Mouse (Mus musculus) heart, embryonic 12.5 days (tissue): ENCODE results near the gene Fam120a. TPM values are rescaled to one million over a fixed set of nuclear protein-coding genes. Genes with fewer than 3 reads are reported as not detected.

Experiments
- ATAC-seq: fragments of 200-750 bp; cut with Nextera tagmentation; 2 replicates; pipeline ENCODE4 v1.8.0; 2017; ENCODE audit warnings: moderate TSS enrichment, moderate library complexity; ENCODE audit not compliant: insufficient number of reproducible peaks, low FRiP score
- H3K27ac ChIP-seq: fragments of 300-500 bp; sonication (generic); 2 replicates; pipeline ENCODE4 v1.5.1; 2016; ENCODE audit warnings: mild to moderate bottlenecking, moderate library complexity; ENCODE audit not compliant: poor library complexity, severe bottlenecking
- H3K27me3 ChIP-seq: fragments of 300-500 bp; sonication (generic); replicated peaks from 2 replicates; pipeline ENCODE4 v1.6.1; 2016; ENCODE audit warnings: mild to moderate bottlenecking, moderate library complexity
- H3K36me3 ChIP-seq: fragments of 300-500 bp; sonication (generic); 2 replicates; pipeline ENCODE4 v1.6.1; 2016; ENCODE audit warnings: mild to moderate bottlenecking, moderate library complexity
- H3K4me1 ChIP-seq: fragments of 300-500 bp; sonication (generic); replicated peaks from 2 replicates; pipeline ENCODE4 v1.6.1; 2016; ENCODE audit warnings: mild to moderate bottlenecking
- H3K4me2 ChIP-seq: fragments of 300-500 bp; sonication (generic); 2 replicates; pipeline ENCODE4 v1.6.1; 2016; ENCODE audit warnings: mild to moderate bottlenecking, moderate library complexity
- H3K4me3 ChIP-seq: fragments of 300-500 bp; sonication (generic); 2 replicates; pipeline ENCODE4 v1.5.1; 2016; ENCODE audit warnings: mild to moderate bottlenecking
- H3K9ac ChIP-seq: fragments of 300-500 bp; sonication (generic); 2 replicates; pipeline ENCODE4 v1.6.1; 2016; ENCODE audit warnings: mild to moderate bottlenecking, moderate library complexity
- H3K9me3 ChIP-seq: fragments of 300-500 bp; sonication (generic); replicated peaks from 2 replicates; pipeline ENCODE4 v1.6.1; 2016; ENCODE audit warnings: mild to moderate bottlenecking, moderate library complexity
- WGBS: fragments of 180-500 bp; shearing (Covaris S2); methylation state at CpG from one replicate; pipeline ENCODE4 v1.1.7; 2016; 5-methylcytosine and 5-hydroxymethylcytosine counted together
- polyA plus RNA-seq: library from polyadenylated mRNA; unstranded; fragments of >200 nt; fragmentation: Nextera tagmentation; extraction: Ambion mirVana; gene quantifications from 2 replicates; pipeline ENCODE4 v1.2.1, GENCODE M21; 2016

The Fam120a gene
- polyA plus RNA-seq: 20.7 and 23.5 TPM in 2 replicates

DNA sequence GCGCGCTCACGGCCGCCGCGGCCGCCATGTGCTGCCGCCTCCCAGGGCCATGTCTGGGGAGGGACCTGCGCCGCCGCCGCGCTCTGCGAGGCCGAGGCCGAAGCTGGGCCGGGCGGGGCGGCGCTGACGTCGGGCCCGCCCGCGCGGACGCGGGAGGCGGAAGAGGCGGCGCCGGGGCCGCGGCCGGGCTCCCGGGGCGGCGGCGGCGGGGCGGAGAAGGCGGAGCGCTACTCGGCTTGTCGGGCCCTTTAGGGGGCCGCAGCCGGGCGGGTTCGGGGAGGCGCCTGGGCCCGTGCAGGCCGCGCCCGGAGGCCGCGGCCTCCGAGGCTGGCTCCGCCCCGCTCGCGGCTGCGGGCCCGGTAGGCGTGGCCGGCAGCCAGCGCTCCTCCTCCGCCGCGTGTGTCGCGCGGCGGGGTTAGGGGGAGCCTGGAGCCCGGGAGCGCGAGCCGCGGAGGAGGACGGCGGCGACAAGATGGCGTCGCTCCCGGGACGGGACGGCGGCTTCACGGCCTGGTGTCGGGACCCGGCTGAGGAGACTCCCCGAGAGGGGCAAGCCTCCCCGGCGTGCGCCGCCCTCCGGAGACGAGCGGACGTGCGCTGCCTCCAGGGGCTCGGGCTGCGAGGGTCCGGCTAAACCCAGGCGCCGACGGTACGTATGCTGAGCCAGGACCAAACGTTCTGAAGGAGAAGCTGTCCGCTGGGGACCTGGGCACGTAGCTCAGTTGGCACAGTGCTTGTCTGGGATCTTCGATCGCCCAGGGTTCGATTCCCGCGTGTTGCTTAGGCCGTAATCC is at the start of gene Fam120a:
Gene Fam120a, minus strand, starts transcription at position 62 of the 794 bp plus-strand sequence.
- peak within 1 kb of the TSS; percentile 98 for H3K27ac ChIP-seq
- peaks cover 37% of the 10 kb centered on the region for H3K4me1 ChIP-seq
- H3K36me3 ChIP-seq: peaks cover 13% of the 10 kb centered on the region; the same call in 1 of the 2 replicates
- H3K9ac ChIP-seq: peak within 1 kb of the TSS; percentile 91
- no peaks in the 10 kb centered on the region for H3K9me3 ChIP-seq
- H3K4me2 ChIP-seq: peak within 1 kb of the TSS; percentile 87
- H3K27me3 ChIP-seq: no peaks in the 10 kb centered on the region
- ATAC-seq: peak; percentile 92
- H3K4me3 ChIP-seq: peak within 1 kb of the TSS; percentile 91
- WGBS: 1% methylated on average over 112 of the region's 116 CpGs

DNA sequence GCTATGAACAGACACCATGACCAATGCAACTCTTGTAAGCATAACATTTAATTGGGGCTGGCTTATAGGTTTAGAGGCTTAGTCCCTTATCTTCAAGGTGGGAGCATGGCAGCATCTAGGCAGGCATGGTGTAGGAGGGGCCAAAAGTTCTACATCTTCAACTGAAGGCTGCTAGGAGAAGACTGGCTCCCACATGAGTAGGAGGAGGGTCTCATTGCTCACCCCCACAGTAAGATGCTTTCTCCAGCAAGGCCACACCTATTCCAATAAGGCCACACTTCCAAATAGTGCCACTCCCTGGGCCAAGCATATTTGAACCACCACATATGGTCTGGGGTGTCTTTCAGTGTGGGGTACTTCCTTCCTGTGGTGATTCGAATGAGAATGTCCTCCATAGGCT is 49.6 kb upstream of the Fam120a start:
- Histone ChIP-seq H3K9me3 (peaks cover 9% of the 10 kb centered on the region), H3K4me3 (no peak overlapping the region), H3K27me3 (no peaks in the 10 kb centered on the region), H3K4me2 (no peak overlapping the region), H3K36me3 (no peaks in the 10 kb centered on the region), H3K27ac (no peak overlapping the region), H3K4me1 (peaks cover 21% of the 10 kb centered on the region), H3K9ac (no peak overlapping the region)
- 92% methylated on average over 1 of the region's 1 CpGs for WGBS
- ATAC-seq: no peak

DNA sequence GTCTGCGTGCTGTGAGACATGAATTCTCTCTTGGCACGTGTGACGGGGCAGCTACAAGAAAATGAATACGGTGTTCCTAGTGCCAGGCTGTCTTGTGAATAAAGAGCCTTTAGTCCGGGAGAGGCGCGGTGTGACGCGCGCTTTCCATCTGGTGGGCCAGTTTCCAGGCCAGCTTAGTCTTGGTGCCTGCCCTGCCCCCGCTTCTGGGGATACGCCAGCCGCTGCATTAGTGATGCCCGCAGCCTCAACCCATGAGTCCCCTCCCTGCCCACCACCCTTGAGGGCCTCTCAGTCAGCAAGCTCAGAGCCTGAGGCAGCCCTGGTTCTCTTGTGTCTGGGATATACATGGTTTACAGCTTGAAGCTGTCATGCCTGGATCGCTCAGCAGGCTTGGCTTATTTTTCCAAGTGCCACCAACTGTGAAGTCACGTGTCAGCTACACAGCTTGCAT is 48.5 kb upstream of the Fam120a start:
- peak overlapping the region; percentile 27 for H3K4me3 ChIP-seq
- peaks cover 21% of the 10 kb centered on the region for H3K4me1 ChIP-seq
- no peaks in the 10 kb centered on the region for H3K27me3 ChIP-seq
- H3K27ac ChIP-seq: peak overlapping the region; percentile 40
- H3K9me3 ChIP-seq: peaks cover 9% of the 10 kb centered on the region
- ATAC-seq: peak; percentile 74
- 7% methylated on average over 16 of the region's 16 CpGs for WGBS
- peak overlapping the region; percentile 5; the same call in 1 of the 2 replicates for H3K9ac ChIP-seq
- no peaks in the 10 kb centered on the region for H3K36me3 ChIP-seq
- peak overlapping the region; percentile 75 for H3K4me2 ChIP-seq

- Histone ChIP-seq H3K27me3 (no peaks in the 10 kb centered on the region), H3K4me1 (peaks cover 21% of the 10 kb centered on the region), H3K36me3 (no peaks in the 10 kb centered on the region), H3K9ac (0 out of 2 replicates have a peak overlapping the region, but pooled peaks have one; percentile 5), H3K9me3 (peaks cover 9% of the 10 kb centered on the region), H3K27ac (peak overlapping the region; percentile 40), H3K4me2 (peak overlapping the region; percentile 75), H3K4me3 (peak overlapping the region; percentile 27)
- 6% methylated on average over 30 of the region's 30 CpGs for WGBS
- no peak for ATAC-seq
Measured at GRCm38 (mm10) chr13:49015366-49016306, 47.8 kb upstream of the Fam120a start.

DNA sequence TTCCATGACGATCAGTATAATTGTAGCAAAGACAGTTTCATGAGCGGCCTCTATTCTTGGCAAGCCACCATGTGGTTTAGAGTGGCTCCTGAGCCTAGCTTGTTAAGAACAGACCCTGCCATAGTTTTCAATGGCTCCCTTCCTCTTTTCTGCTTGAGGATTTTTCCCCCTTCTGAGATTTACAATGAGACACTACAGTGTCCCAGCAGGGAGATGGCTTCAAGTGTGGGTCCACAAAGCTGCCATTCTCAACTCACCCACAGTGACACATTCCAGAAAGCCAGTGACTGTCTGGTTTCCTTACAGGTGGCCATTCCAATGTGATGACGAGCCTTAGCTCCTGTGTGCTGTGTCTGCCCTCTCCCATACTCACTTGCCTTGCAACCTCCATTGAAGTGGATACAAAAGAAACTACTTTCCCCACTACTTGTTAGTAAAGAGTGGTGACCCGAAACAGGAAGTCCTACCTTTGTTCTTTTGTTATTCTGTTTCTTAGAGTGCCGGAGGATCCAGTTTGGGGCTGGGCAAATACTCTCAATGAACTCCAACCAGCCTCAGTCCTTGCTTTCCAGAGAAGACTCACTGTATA is 45.5 kb upstream of the Fam120a start:
- WGBS: 62% methylated on average over 5 of the region's 5 CpGs
- Histone ChIP-seq H3K27ac (no peak overlapping the region), H3K4me2 (no peak overlapping the region), H3K36me3 (no peaks in the 10 kb centered on the region), H3K4me3 (no peak overlapping the region), H3K4me1 (peaks cover 15% of the 10 kb centered on the region), H3K9ac (no peak overlapping the region), H3K27me3 (peaks cover 11% of the 10 kb centered on the region), H3K9me3 (peaks cover 9% of the 10 kb centered on the region)
- no peak for ATAC-seq

GRCm38 (mm10) chr13:49001691-49002090 is 33.9 kb upstream of the Fam120a start:
- 52% methylated on average over 3 of the region's 3 CpGs for WGBS
- no peaks in the 10 kb centered on the region for H3K36me3 ChIP-seq
- no peaks in the 10 kb centered on the region for H3K9me3 ChIP-seq
- no peaks in the 10 kb centered on the region for H3K27me3 ChIP-seq
- no peak for ATAC-seq
- no peak overlapping the region for H3K4me2 ChIP-seq
- H3K9ac ChIP-seq: no peak overlapping the region
- no peak overlapping the region for H3K4me3 ChIP-seq
- no peaks in the 10 kb centered on the region for H3K4me1 ChIP-seq
- no peak overlapping the region for H3K27ac ChIP-seq

DNA sequence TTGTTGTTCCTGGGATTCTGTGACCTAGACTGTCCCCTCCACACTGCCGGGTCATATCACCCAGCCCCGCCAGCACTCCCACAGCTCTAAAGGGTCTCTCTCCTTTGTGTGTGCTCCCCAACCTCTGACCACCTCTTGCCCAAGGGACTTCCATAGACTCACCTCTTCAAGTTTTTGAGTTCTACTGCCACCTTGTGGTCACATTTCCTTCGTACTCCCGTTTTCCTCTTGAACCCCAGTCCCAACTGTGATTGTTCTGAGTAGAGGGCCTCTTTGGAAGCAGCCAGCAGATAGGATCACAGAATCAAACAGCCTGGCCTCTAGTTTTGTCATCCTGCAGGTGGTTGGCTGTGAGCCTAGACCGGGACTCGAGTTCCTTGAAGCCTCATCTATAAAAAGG is 30.8 kb upstream of the Fam120a start:
- Histone ChIP-seq H3K4me1 (no peaks in the 10 kb centered on the region), H3K36me3 (no peaks in the 10 kb centered on the region), H3K4me3 (no peak overlapping the region), H3K4me2 (no peak overlapping the region), H3K9me3 (no peaks in the 10 kb centered on the region), H3K27ac (no peak overlapping the region), H3K27me3 (no peaks in the 10 kb centered on the region), H3K9ac (no peak overlapping the region)
- 10% methylated on average over 6 of the region's 6 CpGs for WGBS
- no peak for ATAC-seq

DNA sequence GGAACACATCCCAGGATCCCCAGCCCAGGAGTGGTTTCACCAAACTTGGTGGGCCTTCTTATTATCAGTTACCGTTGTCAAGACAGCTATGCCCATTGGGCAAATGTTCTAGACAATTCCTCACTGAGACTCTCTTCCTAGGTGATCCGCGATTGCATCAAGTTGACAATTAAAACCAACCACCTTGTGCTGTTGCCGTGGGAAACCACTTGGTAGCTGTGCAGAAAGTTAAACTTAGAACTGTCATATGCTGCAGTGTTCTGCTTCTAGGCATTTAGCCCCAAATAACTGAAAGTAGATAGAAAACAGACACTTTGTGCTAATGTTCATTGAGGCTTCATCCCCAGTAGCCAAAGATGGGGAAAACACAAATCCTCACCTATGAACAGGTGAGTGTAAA is 28.9 kb upstream of the Fam120a start:
- no peak overlapping the region for H3K27ac ChIP-seq
- H3K4me1 ChIP-seq: no peaks in the 10 kb centered on the region
- H3K4me2 ChIP-seq: no peak overlapping the region
- H3K9me3 ChIP-seq: no peaks in the 10 kb centered on the region
- WGBS: 84% methylated on average over 4 of the region's 4 CpGs
- H3K4me3 ChIP-seq: no peak overlapping the region
- H3K36me3 ChIP-seq: no peaks in the 10 kb centered on the region
- no peak overlapping the region for H3K9ac ChIP-seq
- no peak for ATAC-seq
- no peaks in the 10 kb centered on the region for H3K27me3 ChIP-seq

- Histone ChIP-seq H3K4me1 (peaks cover 7% of the 10 kb centered on the region; the same call in 1 of the 2 replicates), H3K9me3 (no peaks in the 10 kb centered on the region), H3K27me3 (no peaks in the 10 kb centered on the region), H3K4me3 (no peak overlapping the region), H3K9ac (no peak overlapping the region), H3K36me3 (no peaks in the 10 kb centered on the region), H3K27ac (no peak overlapping the region), H3K4me2 (no peak overlapping the region)
- WGBS: 32% methylated on average over 3 of the region's 3 CpGs
- peak; percentile 55; the same call in 1 of the 2 replicates for ATAC-seq
Measured at GRCm38 (mm10) chr13:48994903-48995302, 27.1 kb upstream of the Fam120a start.

DNA sequence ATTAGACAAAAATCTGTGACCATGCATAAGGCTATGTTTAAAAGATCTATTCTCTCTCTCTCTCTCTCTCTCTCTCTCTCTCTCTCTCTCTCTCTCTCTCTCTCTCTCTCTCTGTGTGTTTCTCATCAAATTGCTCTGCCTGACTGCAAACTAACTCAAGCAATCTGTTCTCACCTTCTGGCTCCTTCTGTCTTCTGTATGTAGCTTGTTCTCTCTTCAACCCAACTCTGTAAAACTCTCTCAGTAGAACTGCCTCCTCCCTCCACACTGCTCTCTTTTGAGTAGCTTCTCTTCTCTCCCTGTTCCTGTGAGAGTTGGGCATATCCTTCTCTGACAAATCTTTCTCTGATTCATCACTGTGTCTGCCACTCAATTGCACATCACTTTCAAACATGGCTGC is 25.1 kb upstream of the Fam120a start:
- no peak for ATAC-seq

More for the DNA sequence above, 25.1 kb upstream of the Fam120a start:
- Histone ChIP-seq H3K9ac (no peak overlapping the region), H3K36me3 (no peaks in the 10 kb centered on the region), H3K4me1 (peaks cover 7% of the 10 kb centered on the region; the same call in 1 of the 2 replicates), H3K27ac (no peak overlapping the region), H3K9me3 (no peaks in the 10 kb centered on the region), H3K4me3 (no peak overlapping the region), H3K4me2 (no peak overlapping the region), H3K27me3 (no peaks in the 10 kb centered on the region)
